Mouse (Mus musculus) liver, embryonic 14.5 days (tissue): ENCODE results near the gene Cnih3.

Experiments
- CTCF ChIP-seq: IDR thresholded peaks from 2 replicates; pipeline ENCODE4 v1.5.1; 2016; ENCODE audit warnings: antibody characterized with exemption, low read depth, control low read depth
- EP300 ChIP-seq: IDR thresholded peaks from 2 replicates; pipeline ENCODE4 v1.6.1; 2016; ENCODE audit warnings: antibody characterized with exemption, low read depth

DNA sequence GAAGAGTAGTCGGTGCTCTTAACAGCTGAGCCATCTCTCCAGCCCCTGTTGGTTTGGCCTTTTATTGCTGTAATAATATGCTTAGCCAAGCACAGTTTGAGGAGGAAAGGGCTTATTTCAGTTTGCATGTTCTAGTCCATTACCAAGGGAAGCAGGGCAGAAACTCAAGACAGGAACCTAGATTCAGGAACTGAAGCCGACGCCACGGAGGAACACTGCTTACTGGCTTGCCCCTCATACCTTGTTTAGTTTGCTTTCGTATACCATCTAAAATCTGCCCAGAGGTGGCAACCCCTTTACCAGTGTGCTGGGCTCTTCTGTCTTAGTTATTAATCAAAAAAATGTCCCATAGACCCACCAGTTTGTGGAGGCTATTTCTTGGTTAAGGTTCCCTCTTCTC lies 25.3 kb upstream of the Cnih3 start:
- TF ChIP-seq CTCF (no peak), EP300 (no peak)
